Mouse (Mus musculus) left cerebral cortex, postnatal 14 days (tissue): ENCODE measurements around the gene Unk. TPM values are rescaled to one million over a fixed set of nuclear protein-coding genes. Genes with fewer than 3 reads are reported as not detected.

Experiments
- total RNA-seq, 2 experiments: library from RNA; stranded (reverse); gene quantifications; 2 replicates each; pipeline ENCODE4 v1.2.3; 2021

The Unk gene
- total RNA-seq, 2 experiments from 2014 or later: 23.8 to 25.5 TPM

Other genes with a start within 250 kb of the Unk start
- 10 to 100 TPM; 18.7 to 21.3 TPM for gene Caskin2, start 216.7 kb upstream of the Unk start, total RNA-seq
- 10 to 100 TPM; 12.7 to 15.3 TPM for gene Tsen54, start 215.6 kb upstream of the Unk start, total RNA-seq
- gene Llgl2, start 206.3 kb upstream of the Unk start, total RNA-seq: 1 to 10 TPM; 2.8 to 3.4 TPM
- gene Myo15b, start 171.9 kb upstream of the Unk start, total RNA-seq: under 1 TPM; 0.13 to 0.17 TPM
- under 1 TPM in 1 of 2 experiments, not detected in 1; 0.33 TPM for gene Smim5, start 130.4 kb upstream of the Unk start, total RNA-seq
- gene Smim6, start 118.3 kb upstream of the Unk start, total RNA-seq: not detected
- gene Sap30bp, start 97.0 kb upstream of the Unk start, total RNA-seq: 10 to 100 TPM; 43.2 to 50.7 TPM
- gene Recql5, start 96.8 kb upstream of the Unk start, total RNA-seq: 10 to 100 TPM; 19.8 to 22.4 TPM
- 1 to 10 TPM; 3.2 to 4.2 TPM for gene Itgb4, start 55.6 kb upstream of the Unk start, total RNA-seq
- gene Galk1, start 17.6 kb upstream of the Unk start, total RNA-seq: 10 to 100 TPM; 18.8 to 19.4 TPM
- gene H3f3b, start 2.4 kb upstream of the Unk start, total RNA-seq: 100 to 1,000 TPM; 254 to 295 TPM
- gene Unc13d, start 47.6 kb downstream of the Unk start, total RNA-seq: under 1 TPM; 0.46 to 0.55 TPM
- gene Wbp2, start 56.7 kb downstream of the Unk start, total RNA-seq: 100 to 1,000 TPM; 278 to 292 TPM
- gene Trim47, start 96.9 kb downstream of the Unk start, total RNA-seq: 1 to 10 TPM; 8.7 to 9.0 TPM
- gene Trim65, start 100.8 kb downstream of the Unk start, total RNA-seq: 1 to 10 TPM; 5.4 to 7.0 TPM
- gene Mrpl38, start 108.5 kb downstream of the Unk start, total RNA-seq: 10 to 100 TPM; 51.1 to 56.1 TPM
- gene Fbf1, start 137.8 kb downstream of the Unk start, total RNA-seq: 10 to 100 TPM; 88.7 to 94.7 TPM
- gene Ten1, start 168.5 kb downstream of the Unk start, total RNA-seq: 10 to 100 TPM; 41.5 to 44.0 TPM
- 100 to 1,000 TPM; 120 to 121 TPM for gene Acox1, start 168.7 kb downstream of the Unk start, total RNA-seq
- gene Evpl, start 207.8 kb downstream of the Unk start, total RNA-seq: under 1 TPM; 0.68 to 0.97 TPM
- 10 to 100 TPM; 52.0 to 56.4 TPM for gene Srp68, start 243.9 kb downstream of the Unk start, total RNA-seq